Mouse (Mus musculus): Measurements from ENCODE around the gene Ifnar2. TPM values are rescaled to one million over a fixed set of nuclear protein-coding genes. Genes with fewer than 3 reads are reported as not detected.

Ifnar2 gene
- 10 to 100 TPM; 27.6 to 35.3 (median 32.6) TPM for total RNA-seq (2022)

DNA sequence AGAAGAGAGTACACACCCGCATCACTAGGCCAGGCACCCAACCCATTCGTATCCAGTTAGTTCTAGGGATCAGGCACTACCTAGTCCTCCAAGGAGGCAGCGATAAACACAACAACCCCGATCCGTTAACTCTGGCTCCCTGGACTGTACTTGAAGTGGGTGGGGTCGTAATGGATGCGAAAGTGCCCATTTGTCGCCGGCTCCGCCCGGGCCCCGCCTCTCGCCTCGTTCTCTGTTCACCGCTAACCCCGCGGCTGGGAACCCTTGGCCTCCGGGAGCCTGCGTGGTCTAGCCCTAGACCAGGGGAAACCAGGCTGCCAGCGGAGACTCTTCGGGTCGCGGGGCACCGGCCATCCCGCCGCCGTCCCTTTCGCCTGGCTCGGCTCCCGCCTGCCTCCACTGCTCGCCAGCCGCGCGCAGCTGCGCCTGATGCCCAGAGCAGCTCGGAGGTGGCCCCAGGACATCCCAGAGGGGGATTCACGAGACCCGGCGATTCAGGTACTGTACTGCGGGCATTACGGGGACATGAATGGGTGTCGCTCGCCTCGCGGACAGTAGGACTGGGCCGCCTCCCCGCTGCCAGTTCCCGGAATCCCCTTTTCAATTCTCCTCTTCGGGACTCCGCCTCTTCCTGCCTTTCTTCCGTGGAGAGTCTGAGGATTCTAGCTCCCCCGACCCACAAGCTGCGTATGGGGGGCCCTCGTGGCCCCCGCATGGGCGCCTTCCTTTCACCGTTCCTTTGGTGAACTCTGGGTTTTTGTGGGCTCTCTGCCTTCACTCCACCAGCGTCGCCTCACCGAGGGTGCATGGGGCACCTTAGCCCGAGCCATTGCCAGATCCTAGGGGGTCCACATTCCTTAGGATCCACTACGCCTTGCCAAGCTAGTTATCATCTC, at the start of gene Ifnar2:
TSS of gene Ifnar2 (plus strand) at position 207 of the 896 bp plus-strand sequence.
- DNase-seq (ENCODE audit: low spot score) = peak; percentile 83

DNA sequence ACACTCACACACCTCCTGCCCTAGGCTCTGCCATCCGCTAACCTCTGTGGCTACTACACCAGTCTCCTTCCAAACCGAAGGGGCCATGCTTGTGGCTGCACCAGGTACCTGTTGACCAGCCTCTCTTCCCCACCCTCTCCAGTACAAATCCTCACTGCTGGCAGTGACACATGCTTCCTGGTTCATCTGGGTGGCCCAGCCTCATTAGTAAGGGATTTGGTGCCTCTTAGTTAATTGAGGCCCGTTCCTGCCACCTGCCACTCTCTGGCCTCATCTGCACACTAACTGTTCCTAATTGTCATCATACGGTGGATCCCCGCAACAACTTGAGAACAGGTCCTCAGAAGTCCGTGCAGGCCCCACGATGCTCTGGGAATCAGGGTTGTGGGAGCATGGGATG, 45.0 kb upstream of the Ifnar2 start:
- no peak for DNase-seq (ENCODE audit: low spot score)

DNA sequence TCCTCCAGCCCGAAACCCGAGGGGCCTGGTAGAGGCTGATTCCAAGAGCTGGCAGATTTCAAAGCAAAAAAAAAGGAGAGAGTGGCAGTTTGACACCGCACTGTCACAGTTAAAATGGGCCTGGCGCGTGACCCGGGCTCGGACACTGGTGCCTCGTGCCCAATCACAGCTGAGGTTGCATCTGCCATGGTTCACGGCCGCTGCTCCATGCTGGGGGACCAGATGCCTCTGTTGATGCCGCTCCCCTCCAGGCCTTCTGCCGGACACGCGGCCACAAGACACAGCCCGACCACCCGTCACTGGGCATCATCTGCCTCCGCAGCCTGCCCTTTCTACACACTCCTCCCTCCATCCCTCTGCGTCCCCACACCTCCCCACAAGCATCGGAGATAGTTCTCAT, 43.7 kb upstream of the Ifnar2 start:
- DNase-seq (ENCODE audit: low spot score) = no peak

DNA sequence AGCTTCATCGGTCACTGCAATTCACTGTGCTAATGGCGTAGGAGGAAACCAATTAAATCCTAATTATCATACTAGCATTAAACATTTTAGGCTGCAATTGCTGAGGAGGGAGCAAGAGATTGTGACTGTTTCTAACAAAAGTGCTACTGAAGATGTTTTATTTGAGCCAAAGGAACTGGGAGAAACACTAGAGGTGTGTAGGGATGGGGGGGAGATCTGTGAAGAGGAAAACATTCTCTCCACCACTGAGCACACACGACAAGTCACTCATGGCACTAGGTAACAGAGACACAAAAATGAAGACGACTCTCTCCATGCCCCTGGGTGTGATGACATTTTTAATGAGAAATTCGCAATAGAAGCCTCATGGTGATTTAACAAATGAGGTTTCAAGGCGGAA, 42.1 kb upstream of the Ifnar2 start:
- no peak for DNase-seq (ENCODE audit: low spot score)

DNA sequence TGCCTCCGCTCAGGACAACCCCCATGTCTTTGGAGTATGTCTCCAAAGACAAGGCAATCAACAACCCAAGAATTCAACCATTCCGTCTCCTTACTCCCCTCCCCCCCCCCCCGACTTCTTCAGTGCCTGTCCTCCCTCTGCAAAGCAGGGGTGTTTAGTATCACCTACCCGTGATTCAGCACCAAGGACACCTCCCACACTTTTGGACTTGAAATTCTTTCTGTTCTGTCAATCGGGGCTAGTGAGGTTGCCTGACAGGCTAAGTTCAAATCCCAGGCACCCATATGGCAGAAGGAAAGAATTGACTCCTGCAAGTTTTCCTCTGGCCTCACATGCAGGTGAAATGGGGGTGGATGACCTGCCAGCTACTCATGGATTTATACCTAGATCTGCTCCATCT, 41.4 kb upstream of the Ifnar2 start:
- DNase-seq (ENCODE audit: low spot score) = no peak

DNA sequence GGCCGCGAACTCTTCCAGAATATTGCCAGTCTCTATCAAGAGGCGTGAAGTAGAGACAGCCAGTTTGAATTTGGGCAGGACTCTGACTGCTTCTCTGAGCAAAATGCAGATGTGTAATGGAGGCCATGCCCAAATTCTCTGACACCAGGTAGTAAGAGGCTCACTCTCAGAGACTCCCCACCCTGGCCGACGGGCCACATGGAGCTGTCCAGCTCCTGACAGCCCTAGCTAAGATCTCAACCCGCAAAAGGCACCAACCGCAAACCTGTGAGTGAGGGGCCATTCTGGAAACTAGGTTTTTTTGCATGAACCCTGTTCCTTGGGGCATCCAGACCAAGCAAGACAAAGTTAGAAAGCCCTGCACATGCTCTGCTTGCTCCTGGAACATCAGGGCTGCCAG, 39.7 kb upstream of the Ifnar2 start:
- DNase-seq (ENCODE audit: low spot score) = no peak

- no peak for DNase-seq (ENCODE audit: low spot score)
These were observed 38.2 kb upstream of the Ifnar2 start for GRCm38 (mm10) chr16:91334190-91334893.

GRCm38 (mm10) chr16:91336753-91337152, 35.8 kb upstream of the Ifnar2 start:
- DNase-seq (ENCODE audit: low spot score) = no peak

GRCm38 (mm10) chr16:91337480-91337879, 35.1 kb upstream of the Ifnar2 start:
- DNase-seq (ENCODE audit: low spot score) = no peak

DNA sequence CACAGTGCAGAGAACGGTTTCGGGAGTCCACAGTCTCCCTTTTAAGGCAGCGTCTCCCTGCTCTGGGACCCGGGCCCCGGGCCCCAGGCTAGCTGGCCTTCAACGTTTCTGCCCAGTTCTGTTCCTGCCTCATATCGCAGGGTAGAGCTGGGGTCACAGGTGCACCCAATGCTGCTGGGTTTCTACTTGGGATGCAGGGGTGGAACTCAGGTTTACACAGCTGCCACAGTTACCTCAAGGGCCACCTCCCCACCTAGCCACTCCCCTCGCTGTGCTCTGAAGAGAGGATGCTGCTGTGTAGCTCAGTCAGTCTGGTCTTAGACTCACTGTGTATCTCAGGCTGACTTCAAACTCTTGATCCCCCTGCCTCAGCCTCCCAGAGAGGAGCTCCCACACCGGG, 26.1 kb upstream of the Ifnar2 start:
- DNase-seq (ENCODE audit: low spot score) = no peak

DNA sequence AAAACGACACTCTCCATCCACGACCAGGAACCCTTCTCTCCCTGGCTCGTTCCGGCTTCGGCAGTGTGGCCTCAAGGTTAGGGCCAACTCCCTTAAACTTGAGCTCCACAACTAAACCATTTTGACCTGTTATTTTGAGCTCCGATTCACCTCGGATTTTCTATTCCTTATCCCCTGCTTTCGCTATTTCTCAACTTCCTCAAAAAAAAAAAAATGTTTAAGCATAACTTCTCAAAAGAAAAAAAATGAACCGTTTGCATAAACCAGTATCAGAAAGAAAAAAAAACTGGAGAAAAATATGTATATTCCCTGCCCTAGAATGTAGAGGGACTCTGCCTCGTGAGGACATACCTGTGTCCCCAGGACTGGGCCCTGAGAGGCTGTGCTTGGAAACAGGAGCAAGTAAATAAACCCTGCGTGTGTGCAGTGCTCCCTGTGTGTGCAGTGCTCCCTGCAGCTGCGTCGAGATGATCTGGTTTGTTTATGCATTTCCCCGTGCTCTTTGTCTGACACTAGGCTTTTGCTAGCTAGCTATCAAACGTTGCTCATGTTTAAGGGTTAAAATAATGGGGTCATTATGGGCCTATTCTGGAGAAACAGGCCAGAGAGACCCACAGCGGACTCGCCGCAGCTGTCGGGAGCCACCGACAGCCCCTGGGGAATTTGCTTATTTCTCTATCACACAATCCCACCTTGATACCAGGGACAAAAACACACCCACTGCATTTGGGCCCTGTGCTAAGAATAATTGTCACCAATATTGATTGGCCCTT, 24.9 kb upstream of the Ifnar2 start:
- DNase-seq (ENCODE audit: low spot score) = no peak

DNA sequence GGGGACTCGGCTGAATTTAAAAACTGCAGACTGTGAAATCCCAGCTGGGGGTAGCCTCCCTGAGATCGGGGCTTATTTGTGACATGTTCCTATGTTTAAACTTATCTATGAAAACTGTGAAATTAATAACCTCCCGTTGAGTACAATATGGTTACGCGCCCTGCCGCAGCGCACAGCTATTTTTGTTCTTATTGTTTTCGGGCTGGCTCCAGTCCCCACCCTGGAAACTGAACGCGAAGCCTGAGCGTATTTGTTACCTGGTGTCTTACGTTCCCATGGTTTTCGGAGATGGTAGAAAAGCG, 24.4 kb upstream of the Ifnar2 start:
- no peak for DNase-seq (ENCODE audit: low spot score)

DNA sequence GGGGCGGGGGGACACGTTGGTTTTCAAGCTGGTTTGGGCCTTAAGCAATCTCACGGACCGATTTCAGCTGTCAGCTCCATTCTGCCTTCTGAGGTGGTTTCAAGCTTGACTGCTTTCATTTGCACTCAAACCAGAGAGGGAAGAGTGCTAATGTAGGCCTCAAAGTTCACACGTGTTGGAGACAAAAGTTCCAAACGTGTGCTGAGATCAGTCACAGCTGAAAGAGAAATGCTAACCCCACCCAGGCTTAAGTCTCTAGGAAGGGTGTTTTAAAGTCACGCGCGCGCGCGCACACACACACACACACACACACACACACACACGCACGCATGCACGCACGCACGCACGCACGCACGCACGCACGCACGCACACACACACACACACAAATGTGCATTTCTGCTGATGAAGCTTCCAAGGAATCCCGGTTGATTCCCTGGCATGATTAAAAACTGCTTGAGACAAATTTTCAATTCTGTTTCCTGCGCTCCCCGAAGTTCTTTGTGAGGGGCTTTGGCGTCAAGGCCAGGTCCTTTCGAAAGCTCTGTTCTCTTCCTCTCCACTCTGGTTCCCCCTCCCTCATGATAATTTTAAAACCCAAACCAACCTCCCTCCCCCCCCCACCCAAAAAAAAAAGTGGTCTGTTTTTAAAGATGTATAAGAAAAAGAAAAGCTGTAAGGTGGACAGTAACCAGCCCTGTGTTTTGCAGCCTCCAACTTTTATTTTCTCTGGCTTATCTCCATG, 23.8 kb upstream of the Ifnar2 start:
- DNase-seq (ENCODE audit: low spot score) = no peak

DNA sequence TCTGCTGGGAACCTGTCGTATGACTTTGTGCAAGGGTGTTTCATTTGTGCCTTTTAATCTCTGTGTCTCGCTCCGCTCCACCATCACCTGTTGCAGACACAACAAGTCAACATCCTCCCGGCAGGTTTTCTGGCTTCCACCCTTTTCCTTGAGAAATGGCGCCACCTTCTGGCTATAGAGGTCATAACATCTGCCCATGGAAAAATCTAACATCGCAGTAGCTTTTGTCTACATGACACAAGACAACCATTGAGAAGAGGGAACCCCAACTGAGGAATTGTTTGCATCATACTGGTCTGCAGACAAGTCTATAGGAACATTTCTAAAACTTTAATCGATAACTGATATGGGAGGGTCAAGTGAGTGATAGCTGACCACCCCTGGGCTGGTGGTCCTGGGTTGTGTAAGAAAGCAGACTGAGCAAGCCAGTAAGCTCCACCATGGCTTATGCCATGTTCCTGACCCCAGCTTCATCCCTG, 20.5 kb upstream of the Ifnar2 start:
- DNase-seq (ENCODE audit: low spot score) = peak; percentile 71

- DNase-seq (ENCODE audit: low spot score) = no peak
These were observed 19.8 kb upstream of the Ifnar2 start for GRCm38 (mm10) chr16:91352749-91353148.

DNA sequence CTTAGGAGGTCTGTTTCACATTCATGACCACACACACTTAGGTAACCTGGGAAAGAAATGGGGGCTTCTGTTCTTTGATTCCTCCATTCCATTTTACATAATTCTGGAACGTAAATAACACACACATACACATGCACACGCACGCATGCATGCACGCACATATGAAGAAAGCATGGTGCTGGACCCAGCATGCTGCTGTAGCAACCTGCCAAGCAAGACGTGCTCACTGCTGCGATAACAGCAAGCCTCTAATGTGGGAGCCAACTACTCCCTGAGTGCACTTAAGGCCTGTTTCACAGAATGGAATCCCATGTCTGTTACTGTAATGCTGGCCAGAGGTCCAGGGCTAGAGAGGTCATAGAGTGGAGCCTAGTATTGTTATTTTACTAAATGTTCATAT, 19.4 kb upstream of the Ifnar2 start:
- no peak for DNase-seq (ENCODE audit: low spot score)

GRCm38 (mm10) chr16:91353638-91354037, 18.9 kb upstream of the Ifnar2 start:
- DNase-seq (ENCODE audit: low spot score) = no peak

GRCm38 (mm10) chr16:91354599-91354998, 18.0 kb upstream of the Ifnar2 start:
- DNase-seq (ENCODE audit: low spot score) = no peak

GRCm38 (mm10) chr16:91355160-91355559, 17.4 kb upstream of the Ifnar2 start:
- no peak for DNase-seq (ENCODE audit: low spot score)

DNA sequence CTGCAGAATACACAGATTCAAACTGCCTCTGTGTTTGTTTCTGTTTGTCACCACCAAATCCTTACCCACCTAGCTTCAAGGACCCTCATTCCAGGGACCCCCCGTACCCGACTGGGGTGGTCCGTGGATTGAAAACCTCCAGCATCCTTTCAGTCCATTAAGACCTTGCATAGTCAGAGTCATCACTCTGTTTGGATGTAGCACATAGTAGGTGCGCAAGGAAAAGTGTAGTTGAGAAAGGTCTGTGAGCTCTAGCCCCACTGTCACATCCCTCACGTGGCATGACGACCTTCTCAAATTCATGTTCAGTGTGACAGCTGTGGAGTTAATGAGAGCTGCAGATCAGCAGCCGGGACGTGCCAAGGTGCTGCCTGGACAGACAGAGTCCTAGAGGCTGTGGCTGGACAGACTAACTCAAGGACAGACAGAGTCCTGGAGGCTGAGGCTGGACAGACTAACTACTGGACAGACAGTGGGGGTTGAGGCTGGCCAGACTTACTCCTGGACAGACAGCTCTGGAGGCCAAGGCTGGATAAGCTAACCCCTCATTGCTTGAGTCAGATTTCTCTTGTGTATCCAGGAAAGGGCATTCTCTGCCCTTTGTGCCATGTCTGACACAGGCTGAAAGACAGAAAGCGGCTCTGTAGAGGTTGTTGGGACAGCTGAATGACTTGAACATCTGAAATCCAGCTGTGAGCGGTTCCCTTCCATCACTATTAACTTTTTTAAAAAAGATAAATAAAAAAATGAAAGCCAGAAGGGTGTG, 15.6 kb upstream of the Ifnar2 start:
- no peak for DNase-seq (ENCODE audit: low spot score)

GRCm38 (mm10) chr16:91357526-91357900, 15.1 kb upstream of the Ifnar2 start:
- no peak for DNase-seq (ENCODE audit: low spot score)
